Mouse (Mus musculus) hindlimb bud, embryonic 11.5 days (tissue): ENCODE results near the gene Ehd3.
"Not testable (repeated sequence)": the region's sequence is repeated elsewhere in the genome, so short reads cannot be mapped to it uniquely, and the experiment has no call there.

Experiments
- DNase-seq: peaks from one replicate; pipeline ENCODE4 v3.0.0-alpha.2; 2012; ENCODE audit warnings: low read depth, low spot score; ENCODE audit errors: extremely low spot score

Ehd3 gene

GRCm38 (mm10) chr17:73824022-73824340 lies 20.0 kb downstream of the Ehd3 start:
- no peak for DNase-seq

- no peak for DNase-seq
Observed at GRCm38 (mm10) chr17:73826106-73826505, 22.2 kb downstream of the Ehd3 start.

GRCm38 (mm10) chr17:73827446-73827845 lies 23.5 kb downstream of the Ehd3 start:
- DNase-seq, result no peak

- no peak for DNase-seq
Observed at GRCm38 (mm10) chr17:73830511-73830910, 26.6 kb downstream of the Ehd3 start.

- no peak for DNase-seq
Observed at GRCm38 (mm10) chr17:73831427-73831826, 27.5 kb downstream of the Ehd3 start.

- DNase-seq, result no peak
Observed at GRCm38 (mm10) chr17:73832901-73833300, 29.0 kb downstream of the Ehd3 start.

GRCm38 (mm10) chr17:73833474-73833873 lies 29.5 kb downstream of the Ehd3 start:
- no peak for DNase-seq

GRCm38 (mm10) chr17:73836601-73837000 lies 32.7 kb downstream of the Ehd3 start:
- no peak for DNase-seq

- no peak for DNase-seq
Observed at GRCm38 (mm10) chr17:73837244-73837643, 33.3 kb downstream of the Ehd3 start.

GRCm38 (mm10) chr17:73839086-73839835 lies 35.3 kb downstream of the Ehd3 start:
- DNase-seq, result no peak

GRCm38 (mm10) chr17:73839876-73840275 lies 35.9 kb downstream of the Ehd3 start:
- not testable (repeated sequence) for DNase-seq

GRCm38 (mm10) chr17:73842963-73843362 lies 39.0 kb downstream of the Ehd3 start:
- DNase-seq, result no peak

- no peak for DNase-seq
Observed at GRCm38 (mm10) chr17:73845632-73846031, 41.7 kb downstream of the Ehd3 start.

- DNase-seq, result no peak
Observed at GRCm38 (mm10) chr17:73847399-73847798, 43.5 kb downstream of the Ehd3 start.

GRCm38 (mm10) chr17:73853041-73853440 lies 49.1 kb downstream of the Ehd3 start:
- DNase-seq, result no peak

GRCm38 (mm10) chr17:73853717-73854116 lies 49.8 kb downstream of the Ehd3 start:
- no peak for DNase-seq

- DNase-seq, result no peak
Observed at GRCm38 (mm10) chr17:73869008-73869685, 65.2 kb downstream of the Ehd3 start.

GRCm38 (mm10) chr17:73870956-73871605 lies 67.1 kb downstream of the Ehd3 start:
- DNase-seq, result no peak

GRCm38 (mm10) chr17:73875268-73875667 lies 71.3 kb downstream of the Ehd3 start:
- no peak for DNase-seq

- no peak for DNase-seq
Observed at GRCm38 (mm10) chr17:73875674-73876073, 71.7 kb downstream of the Ehd3 start.

- DNase-seq, result no peak
Observed at GRCm38 (mm10) chr17:73879262-73879916, 75.5 kb downstream of the Ehd3 start.

GRCm38 (mm10) chr17:73880286-73880685 lies 76.4 kb downstream of the Ehd3 start:
- DNase-seq, result no peak
